In genomic region chr6:142538503-142538902, GRCm38 (mm10) we compare ENCODE assay signal across 8 mouse cellular contexts. TPM values are rescaled to one million over a fixed set of nuclear protein-coding genes. Genes with fewer than 3 reads are reported as not detected.
DNase-seq lines count a peak whose midpoint lies in the region; ATAC-seq and TF ChIP-seq lines count a peak whose summit lies in the region.

No protein-coding gene starts in this region.

- 74% methylated on average over 17 of the region's 17 CpGs for WGBS in kidney, postnatal 0 days
- WGBS in hindbrain, embryonic 16.5 days = 85% methylated on average over 17 of the region's 17 CpGs

- no peak for TF ChIP-seq CTCF in kidney, postnatal 0 days (IDR thresholded peaks at IDR 0.05; ENCODE audit: low read depth)
- no peak for TF ChIP-seq CTCF in layer of hippocampus, adult 2 months (conservative IDR thresholded peaks at IDR 0.05)

- no peak overlapping the region for H3K27ac ChIP-seq in kidney, postnatal 0 days
- no peak overlapping the region for H3K27ac ChIP-seq in layer of hippocampus, adult 2 months
- no peak overlapping the region for H3K27ac ChIP-seq in hindbrain, embryonic 16.5 days (ENCODE audit: low read depth, low read length)

- peaks cover 2% of the 10 kb centered on the region; the same call in 1 of the 2 replicates for H3K4me1 ChIP-seq in kidney, postnatal 0 days (replicated peaks; ENCODE audit: insufficient read depth, low read length)
- no peaks in the 10 kb centered on the region for H3K4me1 ChIP-seq in hindbrain, embryonic 16.5 days (ENCODE audit: control insufficient read depth, insufficient read depth, low read depth, low read length)

- no peaks in the 10 kb centered on the region for H3K27me3 ChIP-seq in kidney, postnatal 0 days (ENCODE audit: insufficient read depth, low read length)
- H3K27me3 ChIP-seq in hindbrain, embryonic 16.5 days (replicated peaks; ENCODE audit: control insufficient read depth, insufficient read depth, low read length) = no peaks in the 10 kb centered on the region

- H3K4me2 ChIP-seq in kidney, postnatal 0 days (ENCODE audit: low read length) = no peak overlapping the region
- H3K4me2 ChIP-seq in hindbrain, embryonic 16.5 days (ENCODE audit: low read length) = no peak overlapping the region

- no peaks in the 10 kb centered on the region for H3K36me3 ChIP-seq in kidney, postnatal 0 days (ENCODE audit: insufficient read depth, low read length)
- H3K36me3 ChIP-seq in hindbrain, embryonic 16.5 days (ENCODE audit: control insufficient read depth, insufficient read depth, low read length) = no peaks in the 10 kb centered on the region

- no peak; the same call in 1 of the 2 replicates for ATAC-seq in kidney, postnatal 0 days (replicated peaks; ENCODE audit: low FRiP score, low read depth)
- no peak for ATAC-seq in hindbrain, embryonic 16.5 days
- no peak for ATAC-seq in frontal cortex, adult (ENCODE audit: low TSS enrichment)

- no peaks in the 10 kb centered on the region for H3K9me3 ChIP-seq in kidney, postnatal 0 days (replicated peaks; ENCODE audit: low read length)
- H3K9me3 ChIP-seq in hindbrain, embryonic 16.5 days (ENCODE audit: control insufficient read depth, low read length) = no peaks in the 10 kb centered on the region

- peak; percentile 53 to 65 for DNase-seq in adrenal gland, adult (ENCODE audit: inconsistent age in 2 of 2, low spot score in 1 of 2)
- no peak for DNase-seq in adrenal gland, postnatal 4 days (ENCODE audit: low spot score in 2 of 2)
- DNase-seq in gastrocnemius, postnatal 25 days = peak; percentile 21
- DNase-seq in kidney, postnatal 0 days (ENCODE audit: low spot score) = peak; percentile 78
- peak; percentile 18 for DNase-seq in skeletal muscle tissue, adult 2 months (ENCODE audit: low read depth, low spot score)
- DNase-seq in layer of hippocampus, adult 2 months (ENCODE audit: low spot score in 2 of 2) = no peak

- no peak overlapping the region for H3K4me3 ChIP-seq in kidney, postnatal 0 days (replicated peaks; ENCODE audit: low read depth, low read length)
- no peak overlapping the region for H3K4me3 ChIP-seq in layer of hippocampus, adult 2 months
- H3K4me3 ChIP-seq in hindbrain, embryonic 16.5 days (ENCODE audit: low read length) = no peak overlapping the region

- no peak overlapping the region for H3K9ac ChIP-seq in kidney, postnatal 0 days (ENCODE audit: low read depth, low read length)
- H3K9ac ChIP-seq in hindbrain, embryonic 16.5 days (ENCODE audit: low read depth, low read length) = no peak overlapping the region

RNA-seq across cellular contexts. Expression of gene Ldhb, which starts 30.7 kb away (rescaled TPM):
- 100 to 1,000 TPM; 148 to 257 TPM for total RNA-seq in adrenal gland, postnatal 4 days (2021)
- total RNA-seq in gastrocnemius, postnatal 25 days (2021) = 100 to 1,000 TPM; 120 to 334 TPM
- 1,564 and 1,601 TPM in 2 replicates for polyA plus RNA-seq in kidney, postnatal 0 days (2015; fragmentation: Nextera tagmentation; extraction: Ambion mirVana)
- total RNA-seq in layer of hippocampus, adult 2 months (2021) = 100 to 1,000 TPM; 540 to 581 TPM
- polyA plus RNA-seq in hindbrain, embryonic 16.5 days (2015; fragmentation: Nextera tagmentation; extraction: Ambion mirVana) = 534 and 590 TPM in 2 replicates

RNA-seq across cellular contexts. Expression of gene Kcnj8, which starts 32.9 kb away (rescaled TPM):
- total RNA-seq in adrenal gland, postnatal 4 days (2021) = 10 to 100 TPM; 16.5 to 16.8 TPM
- total RNA-seq in gastrocnemius, postnatal 25 days (2021) = 1 to 10 TPM; 8.2 to 8.8 TPM
- 31.1 and 35.9 TPM in 2 replicates for polyA plus RNA-seq in kidney, postnatal 0 days (2015; fragmentation: Nextera tagmentation; extraction: Ambion mirVana)
- total RNA-seq in layer of hippocampus, adult 2 months (2021) = 1 to 10 TPM; 1.7 to 2.3 TPM
- polyA plus RNA-seq in hindbrain, embryonic 16.5 days (2015; fragmentation: Nextera tagmentation; extraction: Ambion mirVana) = 14.8 and 15.3 TPM in 2 replicates

Comparison
In these comparisons a context has a peak if more than half of its experiments do, and no peak if none do; other contexts are left out.
1. DNase-seq: peak in adrenal gland, adult (2 of 2), gastrocnemius, postnatal 25 days (single experiment), kidney, postnatal 0 days (single experiment) and skeletal muscle tissue, adult 2 months (single experiment); none in adrenal gland, postnatal 4 days (0 of 2) and layer of hippocampus, adult 2 months (0 of 2).